Mouse (Mus musculus) heart, postnatal 4 days (tissue): ENCODE data around the gene Ifi27l2b. TPM values are rescaled to one million over a fixed set of nuclear protein-coding genes. Genes with fewer than 3 reads are reported as not detected.
A peak's percentile ranks its signal among the peaks of the same experiment; 100 is the strongest.
"Not testable (repeated sequence)": the region's sequence is repeated elsewhere in the genome, so short reads cannot be mapped to it uniquely, and the experiment has no call there.

Source experiments
- DNase-seq: peaks from one replicate; pipeline ENCODE4 v3.0.0; 2021
- total RNA-seq, 2 experiments: library from RNA; stranded (reverse); gene quantifications; 2 replicates each; pipeline ENCODE4 v1.2.3; 2021

Gene Ifi27l2b
- total RNA-seq: not detected

GRCm38 (mm10) chr12:103457140-103457539 is at the start of gene Ifi27l2b:
Ifi27l2b (minus strand) TSS chr12:103457223.
- DNase-seq: no peak

GRCm38 (mm10) chr12:103504402-103504801 is 47.4 kb upstream of the Ifi27l2b start:
- no peak for DNase-seq

- no peak for DNase-seq
Measured at GRCm38 (mm10) chr12:103503300-103503699, 46.3 kb upstream of the Ifi27l2b start.

GRCm38 (mm10) chr12:103499261-103499660 is 42.2 kb upstream of the Ifi27l2b start:
- DNase-seq: no peak

GRCm38 (mm10) chr12:103498768-103499167 is 41.7 kb upstream of the Ifi27l2b start:
- DNase-seq: no peak

- DNase-seq: peak; percentile 63
Measured at GRCm38 (mm10) chr12:103494486-103494885, 37.5 kb upstream of the Ifi27l2b start.

- peak; percentile 85 for DNase-seq
Measured at GRCm38 (mm10) chr12:103492767-103493166, 35.7 kb upstream of the Ifi27l2b start.

- no peak for DNase-seq
Measured at GRCm38 (mm10) chr12:103491091-103491730, 34.2 kb upstream of the Ifi27l2b start.

- no peak for DNase-seq
Measured at GRCm38 (mm10) chr12:103487750-103488149, 30.7 kb upstream of the Ifi27l2b start.

- DNase-seq: peak; percentile 65
Measured at GRCm38 (mm10) chr12:103487276-103487675, 30.3 kb upstream of the Ifi27l2b start.

GRCm38 (mm10) chr12:103486726-103487125 is 29.7 kb upstream of the Ifi27l2b start:
- no peak for DNase-seq

- not testable (repeated sequence) for DNase-seq
Measured at GRCm38 (mm10) chr12:103484200-103484972, 27.4 kb upstream of the Ifi27l2b start.

GRCm38 (mm10) chr12:103482781-103483180 is 25.8 kb upstream of the Ifi27l2b start:
- DNase-seq: no peak

GRCm38 (mm10) chr12:103481671-103482070 is 24.6 kb upstream of the Ifi27l2b start:
- DNase-seq: no peak

- no peak for DNase-seq
Measured at GRCm38 (mm10) chr12:103477461-103478015, 20.5 kb upstream of the Ifi27l2b start.

GRCm38 (mm10) chr12:103476779-103477389 is 19.9 kb upstream of the Ifi27l2b start:
- no peak for DNase-seq

GRCm38 (mm10) chr12:103474481-103474880 is 17.5 kb upstream of the Ifi27l2b start:
- no peak for DNase-seq

- DNase-seq: not testable (repeated sequence)
Measured at GRCm38 (mm10) chr12:103456727-103457126, 296 bp downstream of the Ifi27l2b start.

GRCm38 (mm10) chr12:103453361-103453760 is 3.7 kb downstream of the Ifi27l2b start:
- DNase-seq: no peak

GRCm38 (mm10) chr12:103445060-103445459 is 12.0 kb downstream of the Ifi27l2b start:
- DNase-seq: no peak

GRCm38 (mm10) chr12:103444261-103444660 is 12.8 kb downstream of the Ifi27l2b start:
- DNase-seq: not testable (repeated sequence)

GRCm38 (mm10) chr12:103443524-103443923 is 13.5 kb downstream of the Ifi27l2b start, which contains the start of gene Ifi27l2a:
Ifi27l2a (minus strand) TSS chr12:103443680.
- no peak for DNase-seq

- no peak for DNase-seq
Measured at GRCm38 (mm10) chr12:103437601-103438000, 19.4 kb downstream of the Ifi27l2b start.
